Mouse (Mus musculus) midbrain, postnatal 0 days (tissue): ENCODE measurements at regions not wholly inside any gene's neighbourhood (a gene's known extent, or its start where the extent isn't known, plus 50 kb on each side); places are given as distances from the start of the nearest gene placed in this dataset.
A peak's percentile ranks its signal among the peaks of the same experiment; 100 is the strongest.

Experiments used
- ATAC-seq: fragments of 200-750 bp; cut with Nextera tagmentation; 2 replicates; pipeline ENCODE4 v1.8.0; 2017; ENCODE audit warnings: moderate number of reproducible peaks, mild to moderate bottlenecking, moderate TSS enrichment, moderate library complexity; ENCODE audit not compliant: low FRiP score
- DNase-seq: peaks from one replicate; pipeline ENCODE4 v3.0.0-alpha.2; 2015; ENCODE audit warnings: low spot score
- H3K27ac ChIP-seq: fragments of 300-500 bp; sonication (generic); 2 replicates; pipeline ENCODE4 v1.5.1; 2014; ENCODE audit warnings: low read depth, mild to moderate bottlenecking, low read length, mixed read lengths
- H3K27me3 ChIP-seq: fragments of 300-500 bp; sonication (generic); 2 replicates; pipeline ENCODE4 v1.6.1; 2014; ENCODE audit warnings: low read length, control low read depth, mixed read lengths; ENCODE audit not compliant: insufficient read depth
- H3K36me3 ChIP-seq: fragments of 300-500 bp; sonication (generic); 2 replicates; pipeline ENCODE4 v1.6.1; 2014; ENCODE audit warnings: low read length, control low read depth, mixed read lengths; ENCODE audit not compliant: insufficient read depth
- H3K4me1 ChIP-seq: fragments of 300-500 bp; sonication (generic); 2 replicates; pipeline ENCODE4 v1.6.1; 2014; ENCODE audit warnings: mild to moderate bottlenecking, control low read depth, antibody characterized with exemption, low read length, mixed read lengths; ENCODE audit not compliant: insufficient read depth
- H3K4me2 ChIP-seq: fragments of 300-500 bp; sonication (generic); 2 replicates; pipeline ENCODE4 v1.6.1; 2014; ENCODE audit warnings: low read depth, mild to moderate bottlenecking, low read length, mixed read lengths; ENCODE audit not compliant: poor library complexity, severe bottlenecking
- H3K4me3 ChIP-seq: fragments of 300-500 bp; sonication (generic); 2 replicates; pipeline ENCODE4 v1.5.1; 2014; ENCODE audit warnings: low read depth, mild to moderate bottlenecking, low read length, moderate library complexity
- H3K9ac ChIP-seq: fragments of 300-500 bp; sonication (generic); replicated peaks from 2 replicates; pipeline ENCODE4 v1.6.1; 2014; ENCODE audit warnings: mild to moderate bottlenecking, low read length, moderate library complexity, mixed read lengths; ENCODE audit not compliant: poor library complexity, severe bottlenecking
- H3K9me3 ChIP-seq: fragments of 300-500 bp; sonication (generic); 2 replicates; pipeline ENCODE4 v1.6.1; 2016; ENCODE audit warnings: low read length, control low read depth
- CTCF ChIP-seq: IDR thresholded peaks from 2 replicates; pipeline ENCODE4 v1.5.1; 2016; ENCODE audit warnings: antibody characterized with exemption, mild to moderate bottlenecking
- WGBS: fragments of 180-500 bp; shearing (Covaris S2); extraction: QIAGEN DNeasy Blood & Tissue Kit; methylation state at CpG from one replicate; pipeline ENCODE4 v1.1.7; 2014; 5-methylcytosine and 5-hydroxymethylcytosine counted together

DNA sequence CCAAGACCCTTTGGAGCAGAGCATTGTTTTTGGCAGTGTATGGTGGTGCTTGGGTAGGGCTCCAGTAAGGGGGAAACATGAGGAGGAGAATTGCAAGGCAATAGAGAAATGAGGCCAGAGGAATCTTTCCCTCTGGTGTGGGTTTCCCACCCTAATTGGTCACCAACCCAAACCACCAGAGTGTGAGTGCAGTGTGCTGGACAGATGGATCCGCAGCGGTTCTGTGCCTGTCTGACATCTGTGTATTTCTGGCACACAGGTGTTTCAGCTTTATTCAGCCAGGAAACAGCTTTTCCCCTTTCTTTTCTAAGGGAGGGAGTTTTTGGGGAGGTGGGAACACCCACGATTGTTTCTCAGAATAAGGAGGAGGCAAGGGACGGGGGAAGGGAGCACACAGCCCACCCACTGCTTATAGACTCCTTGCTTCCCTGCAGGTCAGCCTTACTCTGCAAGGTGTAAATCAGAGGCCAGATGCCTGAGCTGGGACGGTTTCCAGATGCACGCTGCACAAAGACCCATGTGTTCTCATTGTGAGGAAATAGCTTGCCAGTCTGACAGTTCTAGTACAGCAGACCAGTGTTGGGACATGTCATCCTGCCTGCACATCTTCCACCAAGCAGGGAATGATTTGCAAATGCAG is 175.2 kb upstream of the Gypa start:
- no peaks in the 10 kb centered on the region for H3K9me3 ChIP-seq
- H3K36me3 ChIP-seq: no peaks in the 10 kb centered on the region
- DNase-seq: peak; percentile 23
- H3K4me2 ChIP-seq: no peak overlapping the region
- 57% methylated on average over 6 of the region's 6 CpGs for WGBS
- ATAC-seq: no peak
- no peak overlapping the region for H3K9ac ChIP-seq
- H3K4me1 ChIP-seq: no peaks in the 10 kb centered on the region; the same call in 1 of the 2 replicates
- no peak for TF ChIP-seq CTCF
- H3K4me3 ChIP-seq: no peak overlapping the region
- no peaks in the 10 kb centered on the region for H3K27me3 ChIP-seq
- no peak overlapping the region for H3K27ac ChIP-seq

DNA sequence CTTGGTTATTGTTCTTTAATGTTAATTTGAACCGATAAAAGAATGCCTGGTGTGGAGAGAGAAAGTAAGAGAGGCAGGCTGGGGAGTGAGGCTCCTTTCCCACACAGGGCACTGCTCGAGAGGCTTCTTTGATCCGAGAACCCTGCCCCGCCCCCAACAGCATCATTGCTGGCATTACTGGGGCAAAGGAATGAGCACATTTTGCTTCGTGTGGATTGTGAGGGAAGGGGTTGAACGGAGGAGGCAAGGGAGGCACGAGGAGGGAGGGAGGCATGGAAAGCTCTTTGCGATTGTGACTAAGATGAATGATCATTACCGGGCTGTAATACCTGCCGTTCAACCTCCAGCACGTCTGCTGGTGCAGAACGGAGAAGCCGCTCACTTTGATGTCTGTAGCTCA is 178.2 kb upstream of the Gypa start:
- H3K9ac ChIP-seq: peak overlapping the region; percentile 54
- WGBS: 1% methylated on average over 13 of the region's 13 CpGs
- H3K36me3 ChIP-seq: no peaks in the 10 kb centered on the region
- H3K27ac ChIP-seq: peak overlapping the region; percentile 59; the same call in 1 of the 2 replicates
- peak overlapping the region; percentile 26 for H3K4me3 ChIP-seq
- ATAC-seq (peak; percentile 86), DNase-seq (peak; percentile 76)
- no peak for TF ChIP-seq CTCF
- H3K4me2 ChIP-seq: peak overlapping the region; percentile 48
- no peaks in the 10 kb centered on the region for H3K27me3 ChIP-seq
- H3K4me1 ChIP-seq: no peaks in the 10 kb centered on the region; the same call in 1 of the 2 replicates
- no peaks in the 10 kb centered on the region for H3K9me3 ChIP-seq

DNA sequence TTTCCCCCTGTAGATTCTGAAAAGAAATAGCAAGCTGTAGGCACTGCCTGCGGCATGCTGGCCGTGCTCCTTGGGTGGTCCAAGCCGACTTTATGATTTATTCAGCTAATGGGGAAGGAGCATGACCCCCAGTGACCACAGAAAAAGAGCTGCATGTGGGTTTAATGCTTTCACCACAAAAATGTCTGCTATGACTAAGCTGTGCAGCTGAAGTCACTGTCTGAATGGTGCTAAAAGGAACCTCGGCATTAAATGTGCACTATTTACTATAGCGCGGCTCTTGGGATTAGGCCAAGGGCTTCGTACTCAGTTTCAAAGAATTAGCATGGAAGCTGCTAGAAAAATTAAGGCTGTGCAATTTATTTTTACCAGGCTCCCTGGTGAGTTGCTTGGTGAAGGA is 178.8 kb upstream of the Gypa start:
- peak; percentile 56 for DNase-seq
- WGBS: 3% methylated on average over 7 of the region's 7 CpGs
- no peak for TF ChIP-seq CTCF
- Histone ChIP-seq H3K4me1 (no peaks in the 10 kb centered on the region; the same call in 1 of the 2 replicates), H3K27me3 (no peaks in the 10 kb centered on the region), H3K27ac (0 out of 2 replicates have a peak overlapping the region, but pooled peaks have one; percentile 59), H3K9me3 (no peaks in the 10 kb centered on the region), H3K9ac (0 out of 2 replicates have a peak overlapping the region, but pooled peaks have one; percentile 54), H3K4me3 (peak overlapping the region; percentile 26), H3K4me2 (peak overlapping the region; percentile 48), H3K36me3 (no peaks in the 10 kb centered on the region)
- ATAC-seq: peak; percentile 55

DNA sequence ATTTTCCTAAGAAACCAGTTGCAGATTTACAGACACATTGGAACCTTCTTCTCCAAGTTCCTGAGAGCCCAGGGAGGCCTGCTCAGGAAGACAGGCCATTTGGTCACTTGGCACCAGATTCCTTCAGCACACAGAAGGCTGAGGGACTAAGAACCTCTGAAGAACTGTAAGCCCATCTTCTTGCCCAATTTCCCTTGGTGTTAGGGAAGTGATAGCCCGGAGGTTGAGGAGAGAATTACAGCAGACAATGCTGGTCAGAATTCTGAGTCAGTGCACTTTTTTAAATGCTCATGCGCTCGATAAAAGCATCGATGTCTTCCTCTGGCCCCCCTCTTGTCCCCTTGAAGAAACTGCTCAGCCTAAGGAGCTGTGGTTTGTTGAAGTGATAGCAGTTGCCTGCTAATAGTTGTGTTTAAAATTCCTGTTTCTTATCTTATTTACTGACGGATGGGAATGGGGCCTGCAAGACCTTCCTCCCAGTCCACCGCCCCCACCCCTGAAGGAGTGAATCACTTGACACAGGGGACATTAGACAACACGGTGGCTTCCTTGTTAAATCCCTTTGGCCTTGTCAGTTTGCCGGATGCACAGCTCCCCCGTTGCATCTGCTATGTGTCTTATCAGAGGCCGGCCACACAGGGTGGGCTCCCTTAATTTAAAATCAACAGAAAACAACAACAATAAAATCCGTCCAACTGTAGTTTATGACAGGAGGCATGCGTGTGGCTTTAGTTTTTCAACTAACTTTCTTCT is 179.5 kb upstream of the Gypa start:
- Histone ChIP-seq H3K4me3 (no peak overlapping the region), H3K4me2 (no peak overlapping the region), H3K9ac (no peak overlapping the region), H3K9me3 (no peaks in the 10 kb centered on the region), H3K27ac (no peak overlapping the region), H3K36me3 (no peaks in the 10 kb centered on the region), H3K27me3 (no peaks in the 10 kb centered on the region), H3K4me1 (no peaks in the 10 kb centered on the region; the same call in 1 of the 2 replicates)
- WGBS: 31% methylated on average over 12 of the region's 12 CpGs
- 0 out of 2 replicates have a peak, but pooled peaks have one; percentile 21 for TF ChIP-seq CTCF
- DNase-seq: no peak
- ATAC-seq: no peak

DNA sequence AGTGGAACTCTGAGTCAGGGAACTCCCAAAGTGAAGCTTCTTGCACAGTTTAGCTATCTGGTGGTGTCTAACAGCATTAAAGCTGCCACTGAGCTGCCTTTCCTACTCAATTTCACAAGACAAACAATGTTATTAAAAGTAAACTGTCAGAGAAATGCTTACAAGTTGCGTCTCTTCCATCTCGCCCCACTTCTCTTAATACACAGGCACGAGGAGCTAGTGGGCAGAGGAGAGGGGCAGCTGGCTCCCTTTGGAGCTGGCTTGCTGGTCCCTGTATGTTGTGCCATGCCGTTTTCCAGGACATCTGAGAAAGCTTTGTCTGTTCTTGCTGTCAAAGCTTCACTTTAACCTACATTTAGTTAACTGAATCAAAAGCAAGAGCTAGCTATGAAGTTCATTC is 185.8 kb upstream of the Gypa start:
- H3K36me3 ChIP-seq: no peaks in the 10 kb centered on the region
- DNase-seq (no peak), ATAC-seq (no peak)
- H3K9me3 ChIP-seq: no peaks in the 10 kb centered on the region
- H3K27ac ChIP-seq: no peak overlapping the region
- no peak overlapping the region for H3K4me2 ChIP-seq
- no peak overlapping the region for H3K4me3 ChIP-seq
- 66% methylated on average over 4 of the region's 4 CpGs for WGBS
- no peak for TF ChIP-seq CTCF
- no peak overlapping the region for H3K9ac ChIP-seq
- no peaks in the 10 kb centered on the region for H3K4me1 ChIP-seq
- H3K27me3 ChIP-seq: no peaks in the 10 kb centered on the region

- Histone ChIP-seq H3K9ac (no peak overlapping the region), H3K36me3 (no peaks in the 10 kb centered on the region), H3K4me2 (no peak overlapping the region), H3K27ac (no peak overlapping the region), H3K9me3 (no peaks in the 10 kb centered on the region), H3K27me3 (no peaks in the 10 kb centered on the region), H3K4me1 (no peaks in the 10 kb centered on the region), H3K4me3 (no peak overlapping the region)
- no peak for TF ChIP-seq CTCF
- ATAC-seq (no peak), DNase-seq (no peak)
- WGBS: 58% methylated on average over 5 of the region's 5 CpGs
These were observed 195.0 kb upstream of the Gypa start for GRCm38 (mm10) chr8:80298596-80298995.
